Mouse (Mus musculus) liver, embryonic 11.5 days (tissue): ENCODE results near the gene Col2a1. TPM values are rescaled to one million over a fixed set of nuclear protein-coding genes. Genes with fewer than 3 reads are reported as not detected.

ENCODE experiments used
- ATAC-seq: fragments of 200-750 bp; cut with Nextera tagmentation; replicated peaks from 2 replicates; pipeline ENCODE4 v1.8.0; 2017; ENCODE audit warnings: moderate number of reproducible peaks, mild to moderate bottlenecking, moderate TSS enrichment, moderate library complexity; ENCODE audit not compliant: low FRiP score
- DNase-seq: peaks from one replicate; pipeline ENCODE4 v3.0.0-alpha.2; 2017; ENCODE audit warnings: low spot score
- H3K27ac ChIP-seq: fragments of 300-500 bp; sonication (generic); 2 replicates; pipeline ENCODE4 v1.5.1; 2014; ENCODE audit warnings: mild to moderate bottlenecking, low read depth, low read length, control low read depth
- H3K27me3 ChIP-seq: fragments of 300-500 bp; sonication (generic); replicated peaks from 2 replicates; pipeline ENCODE4 v1.6.1; 2014; ENCODE audit warnings: low read length, mixed read lengths; ENCODE audit not compliant: control insufficient read depth, insufficient read depth
- H3K36me3 ChIP-seq: fragments of 300-500 bp; sonication (generic); 2 replicates; pipeline ENCODE4 v1.6.1; 2014; ENCODE audit warnings: mild to moderate bottlenecking, low read length, moderate library complexity, mixed read lengths; ENCODE audit not compliant: control insufficient read depth, insufficient read depth
- H3K4me1 ChIP-seq: fragments of 300-500 bp; sonication (generic); replicated peaks from 2 replicates; pipeline ENCODE4 v1.6.1; 2014; ENCODE audit warnings: low read length, mixed read lengths; ENCODE audit not compliant: control insufficient read depth, insufficient read depth
- H3K4me2 ChIP-seq: fragments of 300-500 bp; sonication (generic); 2 replicates; pipeline ENCODE4 v1.6.1; 2014; ENCODE audit warnings: mild to moderate bottlenecking, control low read depth, moderate library complexity
- H3K4me3 ChIP-seq: fragments of 300-500 bp; sonication (generic); 2 replicates; pipeline ENCODE4 v1.5.1; 2014; ENCODE audit warnings: low read depth, low read length, control low read depth
- H3K9ac ChIP-seq: fragments of 300-500 bp; sonication (generic); 2 replicates; pipeline ENCODE4 v1.6.1; 2014; ENCODE audit warnings: low read depth, low read length, control low read depth
- H3K9me3 ChIP-seq: fragments of 300-500 bp; sonication (generic); 2 replicates; pipeline ENCODE4 v1.6.1; 2016; ENCODE audit warnings: low read length, inconsistent platforms, mixed read lengths; ENCODE audit not compliant: control insufficient read depth
- WGBS: fragments of 180-500 bp; shearing (Covaris S2); extraction: QIAGEN DNeasy Blood & Tissue Kit; methylation state at CpG from one replicate; pipeline ENCODE4 v1.1.7; 2014; 5-methylcytosine and 5-hydroxymethylcytosine counted together
- polyA plus RNA-seq: library from polyadenylated mRNA; unstranded; fragments of >200 nt; fragmentation: Nextera tagmentation; extraction: Ambion mirVana; gene quantifications from 2 replicates; pipeline ENCODE4 v1.2.1, GENCODE M21; 2014

Col2a1 gene
- polyA plus RNA-seq, 1 experiment from 2014 or later: 6.5 TPM

DNA sequence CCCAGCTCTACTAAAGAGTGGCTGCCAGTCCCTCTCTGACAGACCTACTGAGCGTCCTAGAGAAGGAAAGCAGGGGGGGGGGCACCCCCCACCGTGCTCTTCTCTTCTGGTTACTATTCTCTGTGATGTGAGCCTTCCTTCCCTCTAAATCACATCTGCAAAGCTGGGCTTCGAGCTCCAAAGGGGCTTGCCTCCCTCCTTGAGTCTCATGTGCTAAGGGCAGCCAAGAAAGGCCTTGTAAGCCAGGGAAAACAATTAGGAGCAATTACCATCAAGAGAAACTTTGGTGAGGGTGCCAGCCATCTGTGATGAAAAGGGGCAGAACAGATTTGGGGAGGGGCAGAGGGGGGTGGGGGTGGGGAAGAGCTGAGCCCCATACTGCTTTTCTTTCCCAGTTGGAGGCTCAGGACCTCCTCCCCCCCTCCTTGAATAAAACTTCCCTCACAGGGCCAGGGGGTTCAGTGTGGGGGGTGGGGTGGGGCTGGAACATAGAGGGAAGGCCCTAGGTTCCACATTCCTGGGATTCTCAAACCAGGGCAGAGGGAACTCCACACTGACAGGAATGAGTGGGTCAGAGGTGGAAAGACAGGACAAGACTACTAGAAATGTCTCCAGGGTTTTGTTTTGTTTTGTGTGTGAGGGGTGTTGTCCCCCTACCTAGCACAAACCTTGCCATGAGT lies 30.7 kb upstream of the Col2a1 start:
- H3K4me3 ChIP-seq: no peak overlapping the region
- no peaks in the 10 kb centered on the region for H3K9me3 ChIP-seq
- no peak overlapping the region for H3K27ac ChIP-seq
- DNase-seq (no peak), ATAC-seq (no peak)
- WGBS: 19% methylated on average over 3 of the region's 3 CpGs
- no peak overlapping the region for H3K9ac ChIP-seq
- H3K36me3 ChIP-seq: peaks cover 20% of the 10 kb centered on the region
- H3K4me1 ChIP-seq: no peaks in the 10 kb centered on the region
- H3K4me2 ChIP-seq: no peak overlapping the region
- no peaks in the 10 kb centered on the region for H3K27me3 ChIP-seq

DNA sequence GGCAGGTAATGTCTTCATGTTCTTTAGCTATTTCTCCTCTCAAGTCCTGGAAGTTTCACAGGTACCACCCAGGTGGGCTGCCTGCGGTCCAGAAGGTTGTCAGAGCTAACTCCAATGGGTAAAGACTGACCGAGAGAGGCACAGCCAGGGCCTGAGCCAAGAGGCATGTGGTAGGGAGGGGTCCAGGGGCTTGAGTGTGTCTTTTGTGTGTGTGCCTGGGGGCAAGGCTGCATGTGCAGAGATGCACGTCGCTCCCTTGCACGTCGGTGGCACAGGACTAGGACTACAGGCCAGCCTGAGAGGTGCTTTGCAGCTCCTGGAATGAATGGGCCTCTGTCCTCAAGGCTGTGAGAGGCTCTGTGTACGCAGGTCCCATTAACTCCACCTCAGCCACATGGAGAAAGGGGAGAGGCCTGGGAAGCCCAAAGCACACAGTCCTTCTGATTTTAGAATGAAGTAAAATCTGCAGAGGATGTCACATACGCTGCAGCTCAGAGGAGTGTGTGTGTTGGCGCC lies 28.8 kb upstream of the Col2a1 start:
- WGBS: 86% methylated on average over 9 of the region's 9 CpGs

DNA sequence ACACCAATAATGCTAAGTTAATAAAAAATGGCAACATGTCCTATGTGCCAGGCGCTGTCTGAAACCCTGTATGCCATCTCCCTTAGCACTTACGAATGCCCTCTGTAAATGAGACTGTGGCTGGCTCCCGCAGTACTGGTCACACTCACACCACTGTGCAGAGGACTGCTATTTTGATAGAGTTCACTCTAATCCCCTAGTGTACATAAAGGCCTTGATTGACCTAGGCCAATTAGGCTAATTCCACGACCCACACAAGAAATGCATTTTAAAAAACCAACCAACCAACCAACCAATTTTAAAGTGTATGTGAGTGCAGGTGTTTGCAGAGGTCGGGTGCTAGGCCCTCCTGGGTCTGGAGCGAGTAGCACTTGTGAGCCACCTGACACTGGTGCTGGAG lies 25.3 kb upstream of the Col2a1 start:
- Histone ChIP-seq H3K9me3 (no peaks in the 10 kb centered on the region), H3K9ac (no peak overlapping the region), H3K4me1 (peaks cover 2% of the 10 kb centered on the region; the same call in 1 of the 2 replicates), H3K36me3 (no peaks in the 10 kb centered on the region), H3K27me3 (peaks cover 8% of the 10 kb centered on the region; the same call in 1 of the 2 replicates), H3K4me3 (no peak overlapping the region), H3K27ac (no peak overlapping the region), H3K4me2 (no peak overlapping the region)
- 70% methylated on average over 6 of the region's 6 CpGs for WGBS
- ATAC-seq: no peak
- DNase-seq: no peak

More for the DNA sequence above, 28.8 kb upstream of the Col2a1 start:
- no peak for ATAC-seq
- Histone ChIP-seq H3K9me3 (no peaks in the 10 kb centered on the region), H3K36me3 (peaks cover 12% of the 10 kb centered on the region; the same call in 1 of the 2 replicates), H3K4me2 (no peak overlapping the region), H3K9ac (no peak overlapping the region), H3K4me1 (no peaks in the 10 kb centered on the region), H3K4me3 (no peak overlapping the region), H3K27me3 (no peaks in the 10 kb centered on the region), H3K27ac (no peak overlapping the region)
- no peak for DNase-seq

DNA sequence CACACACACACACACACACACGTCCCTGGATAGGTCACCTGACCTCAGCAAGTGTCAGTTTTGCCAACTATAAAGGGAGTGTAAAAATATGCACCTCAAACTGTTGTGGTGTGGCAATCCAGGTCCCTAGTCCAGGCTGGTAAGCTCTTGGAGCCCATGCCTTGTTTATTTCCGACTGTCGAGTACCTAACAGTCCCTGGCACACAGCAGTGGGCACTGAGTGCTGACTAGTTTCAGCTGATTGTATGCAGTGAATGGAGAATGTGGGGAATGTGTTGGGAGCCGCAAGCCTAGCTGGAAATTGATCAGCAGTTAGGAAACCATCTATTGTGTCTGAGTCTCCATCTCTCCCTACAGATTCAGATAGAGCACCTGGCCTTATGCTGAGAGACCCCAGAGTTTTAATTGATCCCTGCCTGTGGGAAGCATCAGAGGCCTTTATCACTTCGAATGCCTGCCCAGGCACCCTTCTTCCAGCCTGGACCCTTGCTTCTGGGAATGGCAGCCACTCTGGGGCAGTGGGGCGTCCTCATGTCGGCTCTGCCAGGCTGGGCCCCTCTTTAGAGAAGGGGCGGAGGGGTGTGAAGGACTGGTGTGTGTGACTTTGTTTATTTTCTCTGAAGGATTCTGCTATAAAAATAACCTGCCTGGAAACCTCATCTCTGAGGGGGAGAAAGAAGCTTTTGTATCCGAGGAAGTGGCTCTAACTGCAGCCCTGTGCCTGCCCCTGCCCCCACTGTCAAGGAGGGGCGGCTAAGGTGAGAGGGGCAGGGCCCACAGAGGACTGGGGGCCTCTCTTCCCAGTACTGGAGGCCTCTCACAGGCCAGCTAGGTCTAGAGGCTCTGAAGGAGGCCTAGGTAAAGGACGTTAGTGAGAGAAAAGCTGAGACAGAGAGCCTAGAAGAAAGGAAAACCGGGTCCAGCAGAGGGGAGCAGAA lies 22.7 kb upstream of the Col2a1 start:
- ATAC-seq (no peak), DNase-seq (no peak)
- Histone ChIP-seq H3K36me3 (no peaks in the 10 kb centered on the region), H3K9ac (no peak overlapping the region), H3K27me3 (peaks cover 8% of the 10 kb centered on the region; the same call in 1 of the 2 replicates), H3K4me1 (peaks cover 2% of the 10 kb centered on the region; the same call in 1 of the 2 replicates), H3K4me2 (no peak overlapping the region), H3K27ac (no peak overlapping the region), H3K9me3 (no peaks in the 10 kb centered on the region), H3K4me3 (no peak overlapping the region)
- WGBS: 37% methylated on average over 12 of the region's 12 CpGs

DNA sequence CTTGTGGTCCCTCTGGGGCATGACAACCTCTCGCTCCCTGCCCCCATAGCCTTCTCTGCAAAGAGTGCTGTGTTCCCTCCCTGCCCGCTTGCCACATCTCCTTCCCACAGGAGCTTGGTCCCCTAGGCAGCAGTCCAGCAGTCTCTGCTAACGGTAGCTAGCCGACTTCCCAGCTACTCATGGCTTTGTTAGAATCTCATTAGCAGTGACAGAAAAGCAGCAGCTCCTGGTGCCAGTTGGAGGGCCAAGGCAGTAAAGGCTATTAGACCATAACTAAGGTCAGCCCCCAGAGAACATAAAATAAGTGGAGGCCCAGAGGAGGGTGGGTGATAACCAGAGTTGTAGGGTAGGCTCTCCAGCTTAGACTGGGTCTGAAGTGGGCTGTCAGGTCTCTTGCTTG lies 21.1 kb upstream of the Col2a1 start:
- Histone ChIP-seq H3K36me3 (no peaks in the 10 kb centered on the region), H3K4me3 (no peak overlapping the region), H3K4me1 (peaks cover 2% of the 10 kb centered on the region; the same call in 1 of the 2 replicates), H3K9me3 (no peaks in the 10 kb centered on the region), H3K4me2 (no peak overlapping the region), H3K27me3 (peaks cover 8% of the 10 kb centered on the region; the same call in 1 of the 2 replicates), H3K9ac (no peak overlapping the region), H3K27ac (no peak overlapping the region)
- DNase-seq (no peak), ATAC-seq (no peak)
- WGBS: 49% methylated on average over 4 of the region's 4 CpGs

DNA sequence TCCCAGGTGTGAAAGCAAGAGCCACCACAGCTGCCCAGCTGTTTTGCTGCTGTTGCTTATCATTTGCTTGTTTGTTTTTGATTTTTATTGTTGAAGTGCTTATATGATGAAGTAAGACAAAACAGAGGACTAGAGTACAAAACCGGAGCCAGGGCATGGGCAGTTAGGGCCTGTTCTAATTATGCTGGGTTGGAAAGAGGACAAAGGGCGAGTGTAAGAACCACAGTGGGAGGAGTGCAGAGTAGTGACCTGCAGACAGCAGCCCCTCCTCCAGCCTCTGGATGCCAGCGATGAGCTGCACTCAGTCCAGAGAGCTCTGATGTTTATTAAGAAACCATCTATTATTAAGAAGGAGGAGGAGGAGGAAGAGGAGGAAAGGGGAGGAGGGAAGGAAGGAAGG lies 18.6 kb upstream of the Col2a1 start:
- Histone ChIP-seq H3K4me3 (no peak overlapping the region), H3K9me3 (no peaks in the 10 kb centered on the region), H3K4me1 (peaks cover 2% of the 10 kb centered on the region; the same call in 1 of the 2 replicates), H3K9ac (no peak overlapping the region), H3K36me3 (no peaks in the 10 kb centered on the region), H3K27me3 (peaks cover 8% of the 10 kb centered on the region; the same call in 1 of the 2 replicates), H3K27ac (no peak overlapping the region), H3K4me2 (no peak overlapping the region)
- WGBS: 58% methylated on average over 3 of the region's 3 CpGs
- ATAC-seq: no peak
- no peak for DNase-seq

DNA sequence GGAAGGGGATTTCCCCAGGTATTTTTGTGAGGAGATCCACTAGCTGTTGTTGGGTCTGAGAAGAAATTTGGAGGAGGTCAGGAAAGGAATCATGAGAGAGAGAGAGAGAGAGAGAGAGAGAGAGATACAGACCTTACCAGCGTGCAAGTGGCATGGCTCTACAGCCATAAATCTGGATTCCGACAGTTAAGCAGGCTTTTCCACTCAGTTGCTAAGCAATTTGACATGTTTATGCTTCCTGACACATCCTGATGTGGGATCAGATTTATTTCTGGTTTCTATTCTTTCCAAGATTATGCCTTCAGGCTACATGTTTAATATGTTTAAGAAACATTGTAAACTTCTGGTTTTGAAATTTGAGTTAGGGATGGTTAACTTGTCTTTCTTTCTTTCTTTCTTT lies 17.4 kb upstream of the Col2a1 start:
- Histone ChIP-seq H3K27ac (no peak overlapping the region), H3K9ac (no peak overlapping the region), H3K4me1 (no peaks in the 10 kb centered on the region), H3K9me3 (no peaks in the 10 kb centered on the region), H3K4me2 (no peak overlapping the region), H3K27me3 (0 out of 2 replicates have a peak, but pooled peaks cover 4% of the 10 kb centered on the region), H3K36me3 (no peaks in the 10 kb centered on the region), H3K4me3 (no peak overlapping the region)
- WGBS: 47% methylated on average over 2 of the region's 2 CpGs
- ATAC-seq (no peak), DNase-seq (no peak)

DNA sequence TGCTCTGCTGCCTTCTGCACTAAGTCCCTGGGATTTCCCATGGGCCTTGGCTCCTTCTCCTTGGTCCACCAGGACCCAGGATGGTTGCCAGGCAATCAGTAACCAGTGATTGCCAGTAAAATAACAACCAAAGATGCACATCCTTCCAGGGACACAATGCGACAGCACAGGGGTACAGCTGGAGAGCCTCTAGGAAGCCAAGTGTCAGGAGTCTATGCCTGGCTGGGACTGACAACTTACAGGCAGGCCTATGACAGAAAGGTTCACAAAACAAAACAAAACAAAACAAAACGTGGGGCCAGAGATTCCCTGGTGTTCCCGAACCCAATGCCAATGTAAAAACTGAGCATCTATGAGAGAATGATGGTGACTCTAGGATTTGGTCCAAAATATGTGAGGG lies 14.6 kb upstream of the Col2a1 start:
- no peaks in the 10 kb centered on the region for H3K9me3 ChIP-seq
- no peak overlapping the region for H3K9ac ChIP-seq
- 63% methylated on average over 3 of the region's 3 CpGs for WGBS
- DNase-seq: no peak
- no peak overlapping the region for H3K4me2 ChIP-seq
- no peak overlapping the region for H3K27ac ChIP-seq
- no peak for ATAC-seq
- no peaks in the 10 kb centered on the region for H3K4me1 ChIP-seq
- no peaks in the 10 kb centered on the region for H3K27me3 ChIP-seq
- H3K4me3 ChIP-seq: no peak overlapping the region
- no peaks in the 10 kb centered on the region for H3K36me3 ChIP-seq
